Mouse (Mus musculus) layer of hippocampus, adult 11-12 months (tissue): Measurements from ENCODE around the gene Kcnn1.

ENCODE experiments used
- DNase-seq: peaks from one replicate; pipeline ENCODE4 v3.0.0; 2022; ENCODE audit warnings: low spot score

Gene Kcnn1

GRCm38 (mm10) chr8:70892896-70893655 lies 30.0 kb upstream of the Kcnn1 start:
- DNase-seq: no peak

GRCm38 (mm10) chr8:70892022-70892895 lies 29.2 kb upstream of the Kcnn1 start, which contains the start of gene Slc5a5:
Slc5a5 (minus strand) TSS chr8:70892757.
- no peak for DNase-seq

- no peak for DNase-seq
Observed at GRCm38 (mm10) chr8:70891356-70891755, 28.3 kb upstream of the Kcnn1 start.

- no peak for DNase-seq
Observed at GRCm38 (mm10) chr8:70890656-70891055, 27.6 kb upstream of the Kcnn1 start.

GRCm38 (mm10) chr8:70887669-70888068 lies 24.6 kb upstream of the Kcnn1 start:
- DNase-seq: no peak

- DNase-seq: no peak
Observed at GRCm38 (mm10) chr8:70885612-70886011, 22.6 kb upstream of the Kcnn1 start.

GRCm38 (mm10) chr8:70884683-70885082 lies 21.6 kb upstream of the Kcnn1 start:
- no peak for DNase-seq

GRCm38 (mm10) chr8:70884186-70884585 lies 21.1 kb upstream of the Kcnn1 start:
- no peak for DNase-seq

- no peak for DNase-seq
Observed at GRCm38 (mm10) chr8:70880546-70880945, 17.5 kb upstream of the Kcnn1 start.

- no peak for DNase-seq
Observed at GRCm38 (mm10) chr8:70880126-70880525, 17.1 kb upstream of the Kcnn1 start.

- no peak for DNase-seq
Observed at GRCm38 (mm10) chr8:70879500-70879899, 16.4 kb upstream of the Kcnn1 start.

GRCm38 (mm10) chr8:70878178-70878577 lies 15.1 kb upstream of the Kcnn1 start:
- no peak for DNase-seq

- DNase-seq: no peak
Observed at GRCm38 (mm10) chr8:70876382-70876781, 13.3 kb upstream of the Kcnn1 start.

GRCm38 (mm10) chr8:70874441-70874840 lies 11.4 kb upstream of the Kcnn1 start:
- DNase-seq: no peak

- DNase-seq: peak; percentile 97
Observed at GRCm38 (mm10) chr8:70873364-70873985, 10.4 kb upstream of the Kcnn1 start, which contains the start of gene Ccdc124. Ccdc124 (minus strand) TSS chr8:70873935.

- DNase-seq: no peak
Observed at GRCm38 (mm10) chr8:70872643-70873363, 9.7 kb upstream of the Kcnn1 start.

GRCm38 (mm10) chr8:70871195-70871807 lies 8.2 kb upstream of the Kcnn1 start:
- DNase-seq: no peak

GRCm38 (mm10) chr8:70869601-70870041 lies 6.6 kb upstream of the Kcnn1 start:
- DNase-seq: peak; percentile 83

- DNase-seq: no peak
Observed at GRCm38 (mm10) chr8:70869199-70869571, 6.1 kb upstream of the Kcnn1 start.

- DNase-seq: no peak
Observed at GRCm38 (mm10) chr8:70868559-70869198, 5.6 kb upstream of the Kcnn1 start.

- no peak for DNase-seq
Observed at GRCm38 (mm10) chr8:70866566-70866965, 3.5 kb upstream of the Kcnn1 start.
